In genomic region chr15:96286015-96286934, GRCm38 (mm10) we compare ENCODE assay signal across 8 mouse cellular contexts. TPM values are rescaled to one million over a fixed set of nuclear protein-coding genes. Genes with fewer than 3 reads are reported as not detected.
DNase-seq lines count a peak whose midpoint lies in the region; ATAC-seq and TF ChIP-seq lines count a peak whose summit lies in the region.

No protein-coding gene starts in this region.

- peaks cover 9% of the 10 kb centered on the region for H3K36me3 ChIP-seq in embryonic facial prominence, embryonic 14.5 days (ENCODE audit: control insufficient read depth, insufficient read depth, low read length)
- peaks cover 7% of the 10 kb centered on the region for H3K36me3 ChIP-seq in limb, embryonic 14.5 days (ENCODE audit: control insufficient read depth, insufficient read depth, low read length)
- no peaks in the 10 kb centered on the region for H3K36me3 ChIP-seq in midbrain, embryonic 16.5 days (ENCODE audit: control insufficient read depth, insufficient read depth, low read length)
- H3K36me3 ChIP-seq in spleen, adult 2 months (ENCODE audit: control insufficient read depth, insufficient read depth, low read length): no peaks in the 10 kb centered on the region

- peak overlapping the region; percentile 87 for H3K4me2 ChIP-seq in embryonic facial prominence, embryonic 14.5 days (ENCODE audit: low read depth, low read length)
- peak overlapping the region; percentile 82 for H3K4me2 ChIP-seq in limb, embryonic 14.5 days (replicated peaks; ENCODE audit: low read depth, low read length, severe bottlenecking)
- peak overlapping the region; percentile 86 for H3K4me2 ChIP-seq in midbrain, embryonic 16.5 days (ENCODE audit: low read length)

- H3K27ac ChIP-seq in embryonic facial prominence, embryonic 14.5 days (replicated peaks; ENCODE audit: low read depth, low read length): peak overlapping the region; percentile 100
- peak overlapping the region; percentile 100 for H3K27ac ChIP-seq in limb, embryonic 14.5 days (replicated peaks; ENCODE audit: low read depth, low read length)
- H3K27ac ChIP-seq in midbrain, embryonic 16.5 days (ENCODE audit: low read length): peak overlapping the region; percentile 100
- peak overlapping the region; percentile 100 for H3K27ac ChIP-seq in spleen, adult 2 months (ENCODE audit: insufficient read depth, low read length)

- peaks cover 23% of the 10 kb centered on the region for H3K4me1 ChIP-seq in embryonic facial prominence, embryonic 14.5 days (ENCODE audit: control insufficient read depth, insufficient read depth, low read length)
- peaks cover 24% of the 10 kb centered on the region for H3K4me1 ChIP-seq in limb, embryonic 14.5 days (ENCODE audit: control insufficient read depth, insufficient read depth, low read length)
- H3K4me1 ChIP-seq in midbrain, embryonic 16.5 days (ENCODE audit: control insufficient read depth, insufficient read depth, low read length): peaks cover 34% of the 10 kb centered on the region
- no peaks in the 10 kb centered on the region; the same call in none of the 2 replicates for H3K4me1 ChIP-seq in spleen, adult 2 months (ENCODE audit: control insufficient read depth, insufficient read depth, insufficient read length)

- peak overlapping the region; percentile 99 for H3K9ac ChIP-seq in embryonic facial prominence, embryonic 14.5 days (ENCODE audit: low read depth, low read length)
- H3K9ac ChIP-seq in limb, embryonic 14.5 days (ENCODE audit: low read depth, low read length, severe bottlenecking): peak overlapping the region; percentile 99
- H3K9ac ChIP-seq in midbrain, embryonic 16.5 days (ENCODE audit: low read depth, low read length): peak overlapping the region; percentile 99

- peak; percentile 87 for DNase-seq in 3T3-L1 (ENCODE audit: low read depth, low spot score)
- DNase-seq in adrenal gland, postnatal 4 days (ENCODE audit: low spot score in 2 of 2): peak; percentile 88 to 94
- DNase-seq in embryonic facial prominence, embryonic 14.5 days (ENCODE audit: low spot score): peak; percentile 96
- peak; percentile 94 for DNase-seq in heart, adult 8-10 months (ENCODE audit: low spot score)
- DNase-seq in kidney, adult 9 months: peak; percentile 97
- DNase-seq in limb, embryonic 14.5 days (ENCODE audit: low spot score): peak; percentile 92
- peak; percentile 76 to 95 for DNase-seq in spleen, adult 2 months (ENCODE audit: low read depth in 1 of 2, low spot score in 2 of 2)

- no peaks in the 10 kb centered on the region for H3K9me3 ChIP-seq in embryonic facial prominence, embryonic 14.5 days (ENCODE audit: control insufficient read depth, low read length)
- no peaks in the 10 kb centered on the region for H3K9me3 ChIP-seq in limb, embryonic 14.5 days (ENCODE audit: control insufficient read depth, low read length)
- H3K9me3 ChIP-seq in midbrain, embryonic 16.5 days (replicated peaks; ENCODE audit: control insufficient read depth, low read length, poor library complexity, severe bottlenecking): no peaks in the 10 kb centered on the region

- WGBS in embryonic facial prominence, embryonic 14.5 days: 0% methylated on average over 35 of the region's 72 CpGs
- 1% methylated on average over 53 of the region's 72 CpGs for WGBS in limb, embryonic 14.5 days
- WGBS in midbrain, embryonic 16.5 days: under 1% methylated on average over 72 of the region's 72 CpGs
- WGBS in spleen, adult 2 months: under 1% methylated on average over 71 of the region's 72 CpGs

- H3K4me3 ChIP-seq in embryonic facial prominence, embryonic 14.5 days (ENCODE audit: low read depth, low read length): peak overlapping the region; percentile 90
- H3K4me3 ChIP-seq in limb, embryonic 14.5 days (replicated peaks; ENCODE audit: low read length): peak overlapping the region; percentile 92
- peak overlapping the region; percentile 92 for H3K4me3 ChIP-seq in midbrain, embryonic 16.5 days (ENCODE audit: low read depth, low read length)
- peak overlapping the region; percentile 98 for H3K4me3 ChIP-seq in spleen, adult 2 months (ENCODE audit: extremely low read depth, insufficient read depth, insufficient read length)

- TF ChIP-seq POLR2A in limb, embryonic 14.5 days (IDR thresholded peaks at IDR 0.05; ENCODE audit: borderline replicate concordance, extremely low read depth, insufficient read depth, insufficient read length): peak; percentile 58; the same call in 1 of the 2 replicates
- TF ChIP-seq POLR2A in spleen, adult 2 months (IDR thresholded peaks at IDR 0.05; ENCODE audit: low read depth, low read length): peak; percentile 37

- TF ChIP-seq CTCF in spleen, adult 2 months (IDR thresholded peaks at IDR 0.05; ENCODE audit: extremely low read depth, insufficient read depth, insufficient read length, insufficient replicate concordance): peak; percentile 73

- ATAC-seq in embryonic facial prominence, embryonic 14.5 days (ENCODE audit: low read depth): peak; percentile 81
- peak; percentile 74 for ATAC-seq in limb, embryonic 14.5 days (ENCODE audit: low FRiP score, low read depth)
- peak; percentile 86 for ATAC-seq in midbrain, embryonic 16.5 days

- H3K27me3 ChIP-seq in embryonic facial prominence, embryonic 14.5 days (replicated peaks; ENCODE audit: control insufficient read depth, insufficient read depth, low read length): no peaks in the 10 kb centered on the region
- H3K27me3 ChIP-seq in limb, embryonic 14.5 days (ENCODE audit: control insufficient read depth, insufficient read depth, low read length): no peaks in the 10 kb centered on the region
- H3K27me3 ChIP-seq in midbrain, embryonic 16.5 days (ENCODE audit: control insufficient read depth, insufficient read depth, low read depth, low read length): no peaks in the 10 kb centered on the region
- no peaks in the 10 kb centered on the region for H3K27me3 ChIP-seq in spleen, adult 2 months (ENCODE audit: control insufficient read depth, insufficient read depth, low read length)

RNA-seq across cellular contexts. Expression of gene Arid2, which starts 1.0 kb away (rescaled TPM):
- 10 to 100 TPM; 63.6 to 69.3 TPM for total RNA-seq in adrenal gland, postnatal 4 days (2021)
- polyA plus RNA-seq in embryonic facial prominence, embryonic 14.5 days (2014; fragmentation: Nextera tagmentation; extraction: Ambion mirVana): 25.2 and 25.6 TPM in 2 replicates
- total RNA-seq in heart, adult 8-10 months (2022): 10 to 100 TPM; 18.8 to 22.3 (median 21.2) TPM
- polyA plus RNA-seq in limb, embryonic 14.5 days (2012; rRNA removed): 30.9 and 35.9 TPM in 2 replicates
- 28.7 and 32.7 TPM in 2 replicates for polyA plus RNA-seq in limb, embryonic 14.5 days (2014; fragmentation: Nextera tagmentation; extraction: Ambion mirVana)
- 17.8 and 21.2 TPM in 2 replicates for polyA plus RNA-seq in midbrain, embryonic 16.5 days (2015; fragmentation: Nextera tagmentation; extraction: Ambion mirVana)
- polyA plus RNA-seq in spleen, adult 2 months (2012; rRNA removed): 12.1 and 14.1 TPM in 2 replicates

Comparison
In these comparisons a context has a peak if more than half of its experiments do, and no peak if none do; other contexts are left out.
1. Peak in every context shown above with its lines: DNase-seq, ATAC-seq, H3K4me3 ChIP-seq and H3K27ac ChIP-seq.